Mouse (Mus musculus): ENCODE measurements around the gene Josd2. TPM values are rescaled to one million over a fixed set of nuclear protein-coding genes. Genes with fewer than 3 reads are reported as not detected.

Gene Josd2
- polyA plus RNA-seq, 1 experiment, result 294 TPM

GRCm38 (mm10) chr7:44434089-44434488 is 33.7 kb upstream of the Josd2 start:
- WGBS, result 78% methylated on average over 9 of the region's 9 CpGs
- Histone ChIP-seq H3K4me3 (replicated peaks; ENCODE audit: insufficient read depth, low read depth, low read length) (no peak overlapping the region), H3K27me3 (ENCODE audit: control insufficient read depth, insufficient read depth, low read length) (no peaks in the 10 kb centered on the region), H3K4me1 (ENCODE audit: control insufficient read depth, insufficient read depth, low read length) (peaks cover 44% of the 10 kb centered on the region), H3K27ac (ENCODE audit: insufficient read depth, low read length) (no peak overlapping the region)
- TF ChIP-seq CTCF (IDR thresholded peaks at IDR 0.05; ENCODE audit: borderline replicate concordance, insufficient read depth, low read depth, low read length), result no peak
- no peak for DNase-seq

GRCm38 (mm10) chr7:44435796-44436195 is 32.0 kb upstream of the Josd2 start:
- TF ChIP-seq POLR2A (IDR thresholded peaks at IDR 0.05; ENCODE audit: borderline replicate concordance, insufficient read depth, low read length) (no peak), CTCF (IDR thresholded peaks at IDR 0.05; ENCODE audit: borderline replicate concordance, insufficient read depth, low read depth, low read length) (no peak)
- Histone ChIP-seq H3K27ac (ENCODE audit: insufficient read depth, low read length) (peak overlapping the region; percentile 55), H3K27me3 (ENCODE audit: control insufficient read depth, insufficient read depth, low read length) (no peaks in the 10 kb centered on the region), H3K4me1 (ENCODE audit: control insufficient read depth, insufficient read depth, low read length) (peaks cover 53% of the 10 kb centered on the region), H3K4me3 (replicated peaks; ENCODE audit: insufficient read depth, low read depth, low read length) (no peak overlapping the region)
- peak; percentile 75 to 83 for DNase-seq
- 23% methylated on average over 5 of the region's 5 CpGs for WGBS

- no peak overlapping the region for H3K4me3 ChIP-seq (replicated peaks; ENCODE audit: insufficient read depth, low read depth, low read length)
- H3K27ac ChIP-seq (ENCODE audit: insufficient read depth, low read length), result peak overlapping the region; percentile 55
- H3K27me3 ChIP-seq (ENCODE audit: control insufficient read depth, insufficient read depth, low read length), result no peaks in the 10 kb centered on the region
- 8% methylated on average over 1 of the region's 1 CpGs for WGBS
- peaks cover 52% of the 10 kb centered on the region for H3K4me1 ChIP-seq (ENCODE audit: control insufficient read depth, insufficient read depth, low read length)
- peak; percentile 53 to 59 for DNase-seq
- TF ChIP-seq POLR2A (IDR thresholded peaks at IDR 0.05; ENCODE audit: borderline replicate concordance, insufficient read depth, low read length) (no peak), CTCF (IDR thresholded peaks at IDR 0.05; ENCODE audit: borderline replicate concordance, insufficient read depth, low read depth, low read length) (peak; percentile 58; the same call in 1 of the 2 replicates)
Measured at GRCm38 (mm10) chr7:44436267-44436666, 31.5 kb upstream of the Josd2 start.

- 84% methylated on average over 1 of the region's 1 CpGs for WGBS
- no peak for DNase-seq
- no peaks in the 10 kb centered on the region for H3K27me3 ChIP-seq (ENCODE audit: control insufficient read depth, insufficient read depth, low read length)
- peaks cover 51% of the 10 kb centered on the region for H3K4me1 ChIP-seq (ENCODE audit: control insufficient read depth, insufficient read depth, low read length)
- peak overlapping the region; percentile 46 for H3K27ac ChIP-seq (ENCODE audit: insufficient read depth, low read length)
- TF ChIP-seq POLR2A (IDR thresholded peaks at IDR 0.05; ENCODE audit: borderline replicate concordance, insufficient read depth, low read length) (no peak), CTCF (IDR thresholded peaks at IDR 0.05; ENCODE audit: borderline replicate concordance, insufficient read depth, low read depth, low read length) (no peak)
- H3K4me3 ChIP-seq (replicated peaks; ENCODE audit: insufficient read depth, low read depth, low read length), result no peak overlapping the region
Measured at GRCm38 (mm10) chr7:44437188-44437587, 30.6 kb upstream of the Josd2 start.

- no peak for TF ChIP-seq POLR2A (IDR thresholded peaks at IDR 0.05; ENCODE audit: borderline replicate concordance, insufficient read depth, low read length)
- TF ChIP-seq CTCF (IDR thresholded peaks at IDR 0.05; ENCODE audit: borderline replicate concordance, insufficient read depth, low read depth, low read length), result no peak
- no peaks in the 10 kb centered on the region for H3K27me3 ChIP-seq (ENCODE audit: control insufficient read depth, insufficient read depth, low read length)
- H3K4me3 ChIP-seq (replicated peaks; ENCODE audit: insufficient read depth, low read depth, low read length), result no peak overlapping the region
- WGBS, result 17% methylated on average over 8 of the region's 8 CpGs
- DNase-seq, result peak; percentile 73 to 81
- peak overlapping the region; percentile 46 for H3K27ac ChIP-seq (ENCODE audit: insufficient read depth, low read length)
- H3K4me1 ChIP-seq (ENCODE audit: control insufficient read depth, insufficient read depth, low read length), result peaks cover 48% of the 10 kb centered on the region
Measured at GRCm38 (mm10) chr7:44437933-44438332, 29.8 kb upstream of the Josd2 start.

GRCm38 (mm10) chr7:44439696-44440095 is 28.1 kb upstream of the Josd2 start:
- 23% methylated on average over 2 of the region's 2 CpGs for WGBS
- peak; percentile 28 to 34 for DNase-seq
- TF ChIP-seq POLR2A (IDR thresholded peaks at IDR 0.05; ENCODE audit: borderline replicate concordance, insufficient read depth, low read length) (no peak), CTCF (IDR thresholded peaks at IDR 0.05; ENCODE audit: borderline replicate concordance, insufficient read depth, low read depth, low read length) (no peak)

GRCm38 (mm10) chr7:44440479-44440878 is 27.3 kb upstream of the Josd2 start:
- DNase-seq, result peak in 1 of 2 experiments; percentile 21
- Histone ChIP-seq H3K4me1 (ENCODE audit: control insufficient read depth, insufficient read depth, low read length) (peaks cover 59% of the 10 kb centered on the region), H3K27ac (ENCODE audit: insufficient read depth, low read length) (no peak overlapping the region), H3K27me3 (ENCODE audit: control insufficient read depth, insufficient read depth, low read length) (no peaks in the 10 kb centered on the region), H3K4me3 (replicated peaks; ENCODE audit: insufficient read depth, low read depth, low read length) (no peak overlapping the region)
- 64% methylated on average over 1 of the region's 1 CpGs for WGBS
- no peak for TF ChIP-seq CTCF (IDR thresholded peaks at IDR 0.05; ENCODE audit: borderline replicate concordance, insufficient read depth, low read depth, low read length)
- no peak for TF ChIP-seq POLR2A (IDR thresholded peaks at IDR 0.05; ENCODE audit: borderline replicate concordance, insufficient read depth, low read length)

More at GRCm38 (mm10) chr7:44439696-44440095, 28.1 kb upstream of the Josd2 start:
- peaks cover 56% of the 10 kb centered on the region for H3K4me1 ChIP-seq (ENCODE audit: control insufficient read depth, insufficient read depth, low read length)
- H3K27ac ChIP-seq (ENCODE audit: insufficient read depth, low read length), result peak overlapping the region; percentile 20
- H3K4me3 ChIP-seq (replicated peaks; ENCODE audit: insufficient read depth, low read depth, low read length), result no peak overlapping the region
- H3K27me3 ChIP-seq (ENCODE audit: control insufficient read depth, insufficient read depth, low read length), result no peaks in the 10 kb centered on the region

GRCm38 (mm10) chr7:44441180-44441579 is 26.6 kb upstream of the Josd2 start:
- 17% methylated on average over 1 of the region's 1 CpGs for WGBS
- DNase-seq, result no peak
- no peak for TF ChIP-seq POLR2A (IDR thresholded peaks at IDR 0.05; ENCODE audit: borderline replicate concordance, insufficient read depth, low read length)
- TF ChIP-seq CTCF (IDR thresholded peaks at IDR 0.05; ENCODE audit: borderline replicate concordance, insufficient read depth, low read depth, low read length), result no peak
- peak overlapping the region; percentile 84 for H3K4me3 ChIP-seq (replicated peaks; ENCODE audit: insufficient read depth, low read depth, low read length)
- H3K27ac ChIP-seq (ENCODE audit: insufficient read depth, low read length), result peak overlapping the region; percentile 95
- H3K27me3 ChIP-seq (ENCODE audit: control insufficient read depth, insufficient read depth, low read length), result no peaks in the 10 kb centered on the region
- H3K4me1 ChIP-seq (ENCODE audit: control insufficient read depth, insufficient read depth, low read length), result peaks cover 57% of the 10 kb centered on the region

All from cerebellum, adult 2 months (tissue).